Mouse (Mus musculus): ENCODE measurements at regions not wholly inside any gene's neighbourhood (a gene's known extent, or its start where the extent isn't known, plus 50 kb on each side); places are given as distances from the start of the nearest gene placed in this dataset.

- DNase-seq (ENCODE audit: low spot score) (no peak), ATAC-seq (no peak)
- no peak overlapping the region for H3K4me2 ChIP-seq (ENCODE audit: low read length)
- no peak overlapping the region for H3K9ac ChIP-seq (ENCODE audit: low read length)
- H3K36me3 ChIP-seq (ENCODE audit: control insufficient read depth, insufficient read depth, low read length) = no peaks in the 10 kb centered on the region
- no peak overlapping the region for H3K27ac ChIP-seq (ENCODE audit: low read depth, low read length)
- H3K27me3 ChIP-seq (replicated peaks; ENCODE audit: control insufficient read depth, insufficient read depth, low read length) = no peaks in the 10 kb centered on the region
- H3K4me1 ChIP-seq (ENCODE audit: control insufficient read depth, insufficient read depth, low read length) = peaks cover 22% of the 10 kb centered on the region
- no peaks in the 10 kb centered on the region for H3K9me3 ChIP-seq (replicated peaks; ENCODE audit: control insufficient read depth, low read length)
- WGBS = 41% methylated on average over 4 of the region's 4 CpGs
- H3K4me3 ChIP-seq (ENCODE audit: low read depth, low read length) = no peak overlapping the region
Measured at GRCm38 (mm10) chr6:94776585-94776984, 76.6 kb upstream of the Lrig1 start.

GRCm38 (mm10) chr6:94774871-94775270 lies 74.9 kb upstream of the Lrig1 start:
- Histone ChIP-seq H3K27ac (ENCODE audit: low read depth, low read length) (no peak overlapping the region), H3K4me1 (ENCODE audit: control insufficient read depth, insufficient read depth, low read length) (peaks cover 22% of the 10 kb centered on the region), H3K9me3 (replicated peaks; ENCODE audit: control insufficient read depth, low read length) (no peaks in the 10 kb centered on the region), H3K4me3 (ENCODE audit: low read depth, low read length) (no peak overlapping the region), H3K9ac (ENCODE audit: low read length) (no peak overlapping the region), H3K36me3 (ENCODE audit: control insufficient read depth, insufficient read depth, low read length) (no peaks in the 10 kb centered on the region), H3K27me3 (replicated peaks; ENCODE audit: control insufficient read depth, insufficient read depth, low read length) (no peaks in the 10 kb centered on the region), H3K4me2 (ENCODE audit: low read length) (no peak overlapping the region)
- WGBS = 97% methylated on average over 3 of the region's 3 CpGs
- no peak for DNase-seq (ENCODE audit: low spot score)
- ATAC-seq = no peak

- DNase-seq (ENCODE audit: low spot score) = peak; percentile 72
- 1% methylated on average over 27 of the region's 27 CpGs for WGBS
Measured at GRCm38 (mm10) chr6:94773604-94774486, 73.9 kb upstream of the Lrig1 start.

DNA sequence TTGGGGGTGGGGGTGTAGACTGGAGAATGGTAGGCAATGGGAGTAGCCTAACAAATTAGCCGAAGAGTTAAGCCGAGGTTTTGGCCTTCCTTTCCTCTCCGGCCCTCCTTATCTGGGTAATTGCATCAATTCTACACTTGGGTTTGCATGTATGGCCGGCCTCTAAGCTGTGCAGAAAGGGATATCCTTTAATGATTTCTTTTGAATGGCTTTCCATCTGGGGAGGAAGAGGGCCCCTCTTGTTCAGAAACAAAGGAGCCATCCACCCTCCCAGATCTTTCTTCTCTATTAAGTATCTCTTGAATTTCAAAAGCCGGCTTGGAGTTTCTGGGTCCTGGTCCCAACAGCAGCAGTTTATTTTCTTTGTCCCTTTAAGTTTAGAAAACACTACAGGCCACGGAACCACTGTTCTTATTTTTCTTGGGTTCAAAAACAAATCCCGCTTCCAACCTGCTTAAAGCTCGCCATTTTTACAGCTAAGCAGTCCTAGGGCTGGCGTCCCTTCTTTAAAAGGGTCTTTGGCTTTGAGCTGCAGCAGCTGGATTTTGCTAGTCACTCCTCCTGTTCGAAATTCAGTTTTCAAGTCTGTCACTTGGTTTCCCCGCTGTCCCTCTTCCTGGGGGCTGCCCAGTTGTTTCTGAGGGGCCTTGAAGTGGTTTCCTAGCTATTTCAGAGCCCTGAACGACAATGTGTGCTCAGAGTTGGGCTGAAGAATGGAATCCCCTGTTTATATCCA lies 73.1 kb upstream of the Lrig1 start:
- Histone ChIP-seq H3K36me3 (ENCODE audit: control insufficient read depth, insufficient read depth, low read length) (no peaks in the 10 kb centered on the region), H3K27me3 (replicated peaks; ENCODE audit: control insufficient read depth, insufficient read depth, low read length) (no peaks in the 10 kb centered on the region), H3K4me2 (ENCODE audit: low read length) (peak overlapping the region; percentile 50), H3K9me3 (replicated peaks; ENCODE audit: control insufficient read depth, low read length) (no peaks in the 10 kb centered on the region), H3K4me3 (ENCODE audit: low read depth, low read length) (peak overlapping the region; percentile 19; the same call in 1 of the 2 replicates), H3K9ac (ENCODE audit: low read length) (peak overlapping the region; percentile 55), H3K27ac (ENCODE audit: low read depth, low read length) (peak overlapping the region; percentile 85), H3K4me1 (ENCODE audit: control insufficient read depth, insufficient read depth, low read length) (peaks cover 22% of the 10 kb centered on the region)
- WGBS = 4% methylated on average over 12 of the region's 12 CpGs
- ATAC-seq (peak; percentile 45; the same call in 1 of the 2 replicates), DNase-seq (ENCODE audit: low spot score) (peak; percentile 56)

More at GRCm38 (mm10) chr6:94773604-94774486, 73.9 kb upstream of the Lrig1 start:
- Histone ChIP-seq H3K27ac (ENCODE audit: low read depth, low read length) (peak overlapping the region; percentile 85), H3K27me3 (replicated peaks; ENCODE audit: control insufficient read depth, insufficient read depth, low read length) (no peaks in the 10 kb centered on the region), H3K9me3 (replicated peaks; ENCODE audit: control insufficient read depth, low read length) (no peaks in the 10 kb centered on the region), H3K4me1 (ENCODE audit: control insufficient read depth, insufficient read depth, low read length) (peaks cover 22% of the 10 kb centered on the region), H3K36me3 (ENCODE audit: control insufficient read depth, insufficient read depth, low read length) (no peaks in the 10 kb centered on the region), H3K9ac (ENCODE audit: low read length) (peak overlapping the region; percentile 55), H3K4me2 (ENCODE audit: low read length) (peak overlapping the region; percentile 50), H3K4me3 (ENCODE audit: low read depth, low read length) (peak overlapping the region; percentile 19)
- ATAC-seq = peak; percentile 68

DNA sequence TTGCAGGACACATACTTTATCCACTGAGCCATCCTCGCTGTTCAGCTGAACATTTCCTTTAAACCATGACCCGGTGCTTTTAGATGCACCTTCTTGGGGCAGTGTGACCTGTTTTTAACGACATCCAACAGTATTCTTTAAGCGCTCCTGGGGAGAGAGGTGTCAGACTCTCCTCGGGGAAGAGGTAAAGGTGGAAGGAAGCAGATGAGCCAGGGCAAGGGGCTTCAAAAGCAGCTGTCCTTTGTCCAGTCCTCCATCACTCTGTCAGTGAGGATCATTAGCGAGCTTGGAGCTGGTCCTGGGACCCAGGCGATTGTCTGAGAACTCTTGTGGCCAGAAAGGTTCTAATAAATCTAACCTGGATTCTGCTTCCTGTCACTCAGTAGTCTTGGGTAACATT lies 72.4 kb upstream of the Lrig1 start:
- Histone ChIP-seq H3K4me3 (ENCODE audit: low read depth, low read length) (no peak overlapping the region), H3K27me3 (replicated peaks; ENCODE audit: control insufficient read depth, insufficient read depth, low read length) (no peaks in the 10 kb centered on the region), H3K4me1 (ENCODE audit: control insufficient read depth, insufficient read depth, low read length) (peaks cover 22% of the 10 kb centered on the region), H3K9ac (ENCODE audit: low read length) (peak overlapping the region; percentile 18; the same call in 1 of the 2 replicates), H3K9me3 (replicated peaks; ENCODE audit: control insufficient read depth, low read length) (no peaks in the 10 kb centered on the region), H3K4me2 (ENCODE audit: low read length) (no peak overlapping the region), H3K36me3 (ENCODE audit: control insufficient read depth, insufficient read depth, low read length) (no peaks in the 10 kb centered on the region), H3K27ac (ENCODE audit: low read depth, low read length) (peak overlapping the region; percentile 85)
- ATAC-seq = no peak
- 19% methylated on average over 7 of the region's 7 CpGs for WGBS
- DNase-seq (ENCODE audit: low spot score) = no peak

DNA sequence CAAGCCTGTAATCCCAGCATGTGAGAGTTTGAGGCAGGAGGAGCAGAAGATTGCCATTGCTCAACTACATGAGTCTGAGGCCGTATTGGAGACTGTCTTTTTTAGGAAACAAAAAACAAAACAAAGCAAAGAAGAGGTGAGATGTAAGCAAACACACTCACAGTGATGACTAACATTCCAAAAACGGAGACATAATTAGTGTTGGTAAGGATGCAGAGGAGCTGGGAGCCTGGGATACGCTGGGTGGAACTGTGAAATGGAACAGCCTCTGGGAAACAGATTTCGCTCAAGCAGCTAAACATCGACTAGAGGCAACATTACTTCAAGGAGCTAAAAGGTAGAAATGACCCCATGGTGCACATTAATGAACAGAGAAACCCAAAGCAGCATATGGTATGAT lies 68.3 kb upstream of the Lrig1 start:
- 62% methylated on average over 5 of the region's 5 CpGs for WGBS

GRCm38 (mm10) chr6:94765724-94766123 lies 65.8 kb upstream of the Lrig1 start:
- DNase-seq (ENCODE audit: low spot score) (no peak), ATAC-seq (no peak)
- H3K4me2 ChIP-seq (ENCODE audit: low read length) = no peak overlapping the region
- no peaks in the 10 kb centered on the region for H3K9me3 ChIP-seq (replicated peaks; ENCODE audit: control insufficient read depth, low read length)
- no peaks in the 10 kb centered on the region for H3K27me3 ChIP-seq (replicated peaks; ENCODE audit: control insufficient read depth, insufficient read depth, low read length)
- WGBS = 81% methylated on average over 6 of the region's 6 CpGs
- no peaks in the 10 kb centered on the region for H3K36me3 ChIP-seq (ENCODE audit: control insufficient read depth, insufficient read depth, low read length)
- no peaks in the 10 kb centered on the region for H3K4me1 ChIP-seq (ENCODE audit: control insufficient read depth, insufficient read depth, low read length)
- H3K27ac ChIP-seq (ENCODE audit: low read depth, low read length) = no peak overlapping the region
- H3K9ac ChIP-seq (ENCODE audit: low read length) = no peak overlapping the region
- H3K4me3 ChIP-seq (ENCODE audit: low read depth, low read length) = no peak overlapping the region

More for the DNA sequence above, 68.3 kb upstream of the Lrig1 start:
- no peaks in the 10 kb centered on the region for H3K9me3 ChIP-seq (replicated peaks; ENCODE audit: control insufficient read depth, low read length)
- H3K4me3 ChIP-seq (ENCODE audit: low read depth, low read length) = no peak overlapping the region
- H3K27ac ChIP-seq (ENCODE audit: low read depth, low read length) = no peak overlapping the region
- no peak overlapping the region for H3K4me2 ChIP-seq (ENCODE audit: low read length)
- no peak overlapping the region for H3K9ac ChIP-seq (ENCODE audit: low read length)
- peaks cover 12% of the 10 kb centered on the region for H3K4me1 ChIP-seq (ENCODE audit: control insufficient read depth, insufficient read depth, low read length)
- DNase-seq (ENCODE audit: low spot score) (no peak), ATAC-seq (no peak)
- no peaks in the 10 kb centered on the region for H3K27me3 ChIP-seq (replicated peaks; ENCODE audit: control insufficient read depth, insufficient read depth, low read length)
- H3K36me3 ChIP-seq (ENCODE audit: control insufficient read depth, insufficient read depth, low read length) = no peaks in the 10 kb centered on the region

GRCm38 (mm10) chr6:94761341-94761740 lies 61.4 kb upstream of the Lrig1 start:
- ATAC-seq = no peak
- no peak for DNase-seq (ENCODE audit: low spot score)
- Histone ChIP-seq H3K4me2 (ENCODE audit: low read length) (no peak overlapping the region), H3K36me3 (ENCODE audit: control insufficient read depth, insufficient read depth, low read length) (no peaks in the 10 kb centered on the region), H3K9ac (ENCODE audit: low read length) (no peak overlapping the region), H3K27ac (ENCODE audit: low read depth, low read length) (no peak overlapping the region), H3K9me3 (replicated peaks; ENCODE audit: control insufficient read depth, low read length) (no peaks in the 10 kb centered on the region), H3K4me3 (ENCODE audit: low read depth, low read length) (no peak overlapping the region), H3K27me3 (replicated peaks; ENCODE audit: control insufficient read depth, insufficient read depth, low read length) (no peaks in the 10 kb centered on the region), H3K4me1 (ENCODE audit: control insufficient read depth, insufficient read depth, low read length) (peaks cover 5% of the 10 kb centered on the region; the same call in 1 of the 2 replicates)
- 85% methylated on average over 6 of the region's 6 CpGs for WGBS
